Mouse (Mus musculus): ENCODE data around the gene Chst11.

DNA sequence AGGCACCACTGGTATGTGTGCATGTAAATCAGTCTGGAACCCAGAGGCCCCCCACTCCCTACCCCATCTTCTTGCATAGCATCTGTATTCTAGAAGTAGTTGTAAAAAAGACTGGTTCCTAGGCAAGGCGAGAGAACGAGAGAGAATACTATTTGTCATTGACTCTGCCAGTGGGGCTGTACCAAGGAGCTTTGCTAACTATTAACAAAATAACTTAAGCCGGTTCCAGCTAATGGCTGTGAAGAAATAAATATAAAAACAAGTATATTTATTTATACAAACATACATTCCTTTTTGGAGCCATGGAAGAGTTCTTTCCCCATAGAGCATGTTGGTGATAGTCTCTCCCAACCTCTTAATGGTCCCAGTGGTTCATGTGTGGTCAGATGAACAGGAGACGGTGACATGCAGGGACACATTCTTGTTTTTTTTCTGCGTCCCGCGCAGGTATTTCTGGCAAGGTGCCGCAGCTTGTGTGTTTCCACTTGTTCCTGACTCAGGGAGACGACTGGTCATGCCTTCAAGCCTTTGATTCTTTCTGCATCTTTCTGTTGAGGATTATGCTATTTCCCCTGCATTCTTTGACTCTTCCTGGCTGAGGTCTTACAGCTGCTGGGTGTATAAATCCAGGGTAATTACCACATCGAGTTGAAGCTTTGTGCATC lies 68.7 kb downstream of the Chst11 start:
- TF ChIP-seq POLR2A (IDR thresholded peaks at IDR 0.05; ENCODE audit: borderline replicate concordance, extremely low read depth, low read depth, low read length) (no peak), CTCF (IDR thresholded peaks at IDR 0.05; ENCODE audit: insufficient read depth, low read length) (no peak)
